Mouse (Mus musculus) Muller cell, postnatal 12 days (primary cell): Measurements from ENCODE around the gene Cdc73.
A peak's percentile ranks its signal among the peaks of the same experiment; 100 is the strongest.
"Not testable (repeated sequence)": the region's sequence is repeated elsewhere in the genome, so short reads cannot be mapped to it uniquely, and the experiment has no call there.

Experiments
- DNase-seq: peaks from one replicate; pipeline ENCODE4 v3.0.0-alpha.2; 2015; ENCODE audit errors: inconsistent ontology term

Cdc73 gene

DNA sequence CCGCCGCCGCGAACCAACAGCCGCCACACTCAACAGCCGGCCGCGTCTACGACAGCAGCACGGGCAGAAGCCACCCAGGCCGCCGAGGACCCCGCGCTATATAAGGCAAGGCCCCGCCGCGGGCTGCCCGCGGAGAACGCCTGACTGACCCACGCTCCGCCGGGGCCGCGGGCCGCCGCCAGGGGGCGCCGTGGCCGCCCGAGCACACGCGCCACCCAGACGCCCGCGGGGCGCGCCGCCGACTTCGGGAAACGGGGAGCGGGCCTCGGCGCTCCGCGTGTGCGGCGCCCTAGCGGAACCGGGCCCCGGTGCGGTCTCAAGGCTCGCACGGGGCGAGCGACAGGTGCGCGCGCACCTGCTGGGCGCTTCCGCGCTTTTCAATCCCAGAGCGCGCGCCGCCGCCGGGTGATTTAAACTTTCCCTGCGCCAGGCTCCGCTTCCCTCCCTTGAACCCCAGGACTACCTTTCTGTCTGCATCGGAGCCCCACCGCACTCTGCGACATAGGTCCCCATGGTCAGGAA is at the start of gene Cdc73:
Gene Cdc73, minus strand, starts transcription at position 153 of the 522 bp plus-strand sequence.
- DNase-seq, result peak; percentile 94

DNA sequence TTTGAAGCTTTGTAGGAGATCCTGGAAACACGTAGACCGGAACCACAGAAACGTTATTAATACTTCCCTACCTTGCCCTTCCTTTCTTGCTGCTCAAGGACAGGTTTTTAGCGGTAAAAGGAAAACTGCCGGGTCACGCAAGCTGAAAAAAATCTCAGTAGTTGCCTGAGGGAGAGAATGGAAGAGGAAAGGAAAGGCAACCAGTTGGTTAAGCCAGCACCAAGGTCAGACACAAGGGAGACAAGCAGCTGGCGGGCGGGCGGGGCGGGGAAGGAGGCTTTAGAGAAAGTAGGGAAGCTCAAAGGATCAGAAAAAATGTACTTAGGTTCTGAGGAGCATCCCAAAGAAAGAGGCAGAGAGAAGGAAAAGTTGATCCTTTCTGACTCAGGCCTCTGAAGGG is 43.2 kb upstream of the Cdc73 start:
- no peak for DNase-seq

DNA sequence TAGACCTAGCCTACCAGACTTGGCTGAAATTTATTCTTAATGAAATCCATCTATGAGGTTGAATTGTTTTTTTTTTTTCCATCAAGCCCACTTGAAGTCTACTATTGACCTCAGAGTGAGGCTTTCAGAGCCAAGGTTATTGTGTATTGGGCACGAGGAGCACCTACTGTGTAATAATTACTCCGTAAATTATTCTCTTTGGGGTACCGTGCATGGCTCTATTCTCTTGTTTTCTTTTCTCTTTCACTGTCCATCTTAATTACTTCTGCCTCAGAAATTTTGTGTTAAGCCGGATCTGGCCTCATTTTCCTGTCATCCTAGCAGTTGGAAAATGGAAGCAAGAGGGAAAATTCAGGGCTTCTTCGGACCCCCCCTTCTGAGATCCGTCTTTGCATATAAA is 39.5 kb upstream of the Cdc73 start:
- DNase-seq, result peak; percentile 5

DNA sequence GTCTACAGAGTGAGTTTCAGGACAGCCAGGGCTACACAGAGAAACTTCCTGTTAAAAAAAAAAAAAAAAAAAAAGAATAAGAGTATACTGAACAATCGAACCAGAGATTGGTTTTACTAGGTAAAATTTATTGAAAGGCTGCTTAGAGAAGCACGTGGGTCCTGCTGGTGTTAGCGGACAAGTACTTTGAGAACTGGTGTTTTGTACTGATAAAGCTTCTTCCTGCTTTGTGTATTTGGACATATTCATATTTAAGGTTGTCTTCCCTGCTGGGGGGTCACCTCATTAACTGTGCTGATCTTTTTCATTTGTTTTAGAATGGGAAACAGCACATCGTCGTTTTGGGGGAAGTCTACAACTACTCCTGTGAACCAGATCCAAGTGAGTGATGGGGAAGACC is 38.6 kb upstream of the Cdc73 start:
- no peak for DNase-seq

DNA sequence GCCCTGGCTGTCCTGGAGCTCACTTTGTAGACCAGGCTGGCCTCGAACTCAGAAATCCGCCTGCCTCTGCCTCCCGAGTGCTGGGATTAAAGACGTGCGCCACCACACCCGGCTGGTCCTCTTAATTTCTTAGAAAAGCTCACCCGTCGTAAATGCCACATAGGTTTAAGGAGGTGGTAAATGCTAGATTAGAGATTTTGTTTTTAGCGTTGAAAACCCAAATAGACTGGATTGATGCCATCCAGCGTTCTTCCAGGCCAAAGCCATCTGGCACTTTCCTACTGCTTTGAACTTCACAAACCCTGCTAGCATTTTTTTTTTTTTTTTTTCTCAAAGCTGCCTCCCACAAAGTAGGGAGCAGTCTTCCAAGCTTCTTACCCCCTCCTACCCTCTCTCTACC is 37.9 kb upstream of the Cdc73 start:
- DNase-seq, result no peak

DNA sequence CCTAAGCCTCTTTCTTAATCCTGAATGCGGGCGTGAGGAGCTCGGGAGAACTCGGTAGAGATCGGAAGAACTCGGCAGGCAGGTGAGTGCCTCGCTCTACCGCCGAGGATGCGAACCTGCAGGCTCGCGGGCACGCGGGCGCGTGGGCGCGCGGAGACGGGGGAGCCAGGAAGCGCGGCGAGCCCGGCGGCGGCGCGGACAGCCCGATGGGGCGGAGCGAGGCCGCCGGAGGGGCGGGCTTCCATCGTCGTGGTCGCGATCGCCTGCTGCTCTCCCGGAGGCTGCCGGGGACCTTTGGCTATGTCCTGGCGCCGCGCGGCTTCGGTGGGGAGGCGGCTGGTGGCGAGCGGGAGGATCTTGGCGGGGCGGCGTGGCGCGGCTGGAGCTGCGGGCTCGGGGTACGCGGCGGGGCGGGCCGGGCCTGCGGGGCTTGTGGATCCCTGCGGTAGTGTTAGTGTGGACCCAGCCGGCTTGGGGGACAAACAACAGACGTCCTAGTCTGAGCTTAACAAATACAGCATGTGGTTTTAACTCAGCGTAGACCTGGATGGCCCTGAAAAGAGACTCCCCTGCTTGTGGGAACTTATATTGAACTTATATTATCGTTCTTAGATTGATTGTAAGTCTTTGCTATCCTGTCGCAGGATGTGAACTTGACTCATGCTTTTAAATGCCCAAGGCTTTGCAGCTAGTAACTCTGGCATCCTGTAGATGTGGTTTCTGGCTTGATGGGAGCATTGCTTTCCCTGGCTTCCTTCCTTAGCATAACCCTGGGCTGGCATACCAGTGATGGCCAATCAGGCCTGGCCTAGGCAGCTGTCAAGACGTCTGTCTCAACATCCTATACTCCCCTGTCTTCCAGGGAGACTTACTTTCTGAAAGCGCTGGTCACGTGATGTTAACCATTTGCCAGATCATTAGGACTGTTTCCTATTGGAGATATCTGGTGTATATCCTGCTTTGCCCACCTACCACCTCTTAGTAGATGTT is 37.0 kb upstream of the Cdc73 start:
- peak; percentile 90 for DNase-seq

DNA sequence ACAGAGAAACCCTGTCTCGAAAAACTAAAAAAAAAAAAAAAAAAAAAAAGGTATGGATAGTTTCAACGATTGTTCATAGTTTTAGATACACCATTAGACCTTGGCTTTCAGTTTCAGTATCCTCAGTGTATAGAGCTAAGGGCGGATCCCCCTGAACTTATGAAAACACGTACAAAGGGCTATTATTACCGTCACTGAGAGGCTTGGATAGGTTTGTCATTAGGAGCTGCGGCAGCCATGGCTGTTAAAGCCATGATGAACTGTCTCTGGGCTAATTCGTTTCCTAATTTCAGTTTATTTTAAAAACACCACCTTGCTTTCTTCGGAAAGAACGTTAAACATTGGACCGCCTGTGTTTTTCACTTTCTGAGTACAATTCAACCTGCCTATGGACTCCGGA is 36.1 kb upstream of the Cdc73 start:
- DNase-seq, result peak; percentile 5

DNA sequence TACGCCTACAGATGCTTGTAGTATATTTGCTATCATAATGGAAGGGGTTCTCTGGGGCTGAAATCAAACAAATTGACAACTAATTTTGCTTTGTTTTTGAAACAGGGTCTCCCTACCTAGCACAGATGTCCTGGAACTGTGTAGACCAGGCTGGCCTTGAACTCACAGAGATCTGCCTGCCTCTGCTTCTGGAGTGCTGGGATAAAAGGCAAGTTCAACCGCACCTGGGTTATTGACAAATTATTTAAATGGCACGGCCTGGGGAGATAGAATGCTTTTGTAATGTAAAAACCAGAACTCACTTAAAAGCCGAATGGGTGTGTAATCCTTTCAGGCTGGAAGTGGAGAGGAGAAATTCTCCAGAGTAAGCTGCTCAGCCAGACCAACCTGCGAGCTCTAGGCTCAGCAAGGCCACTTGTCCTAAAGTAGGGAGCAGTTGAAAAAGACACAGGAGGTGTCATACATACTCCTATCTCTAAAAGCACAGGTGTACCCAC is 31.3 kb upstream of the Cdc73 start:
- DNase-seq, result no peak

DNA sequence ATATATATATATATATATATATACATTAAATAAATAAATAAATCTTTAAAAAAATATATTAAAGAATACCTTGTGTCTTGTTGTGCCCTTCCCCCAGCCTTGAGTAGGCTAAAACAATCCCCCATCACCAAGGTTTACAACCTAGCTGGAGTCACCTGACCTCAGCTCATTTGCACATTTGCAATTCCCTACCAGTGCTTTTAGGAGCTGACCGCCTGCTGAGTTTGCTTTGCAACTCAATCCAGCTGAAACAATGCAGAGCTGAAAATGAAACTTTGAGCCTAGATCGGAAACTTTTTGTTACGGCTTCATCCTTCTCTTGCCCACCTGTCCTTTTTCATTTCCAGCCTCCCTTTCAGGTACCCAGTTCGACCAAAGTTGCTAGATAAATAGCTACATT is 29.0 kb upstream of the Cdc73 start:
- no peak for DNase-seq

DNA sequence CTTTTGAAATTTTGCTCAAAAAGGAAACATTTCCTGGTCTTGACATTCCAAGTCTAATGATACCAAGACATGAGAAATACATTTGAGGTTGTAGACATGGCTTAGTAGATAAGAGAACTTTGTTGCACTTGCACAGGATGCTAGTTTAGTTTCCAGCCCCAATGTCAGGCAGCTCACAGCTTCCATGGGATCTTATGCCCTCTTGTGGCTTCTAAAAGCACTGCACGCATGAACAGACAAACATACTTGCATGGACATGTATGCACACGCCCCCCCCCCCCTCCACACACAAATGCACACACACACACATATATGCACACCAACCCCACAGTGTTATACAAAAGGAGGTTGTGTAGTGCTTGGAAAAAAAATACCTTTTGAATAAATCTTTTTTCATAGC is 28.2 kb upstream of the Cdc73 start:
- DNase-seq, result peak; percentile 6

DNA sequence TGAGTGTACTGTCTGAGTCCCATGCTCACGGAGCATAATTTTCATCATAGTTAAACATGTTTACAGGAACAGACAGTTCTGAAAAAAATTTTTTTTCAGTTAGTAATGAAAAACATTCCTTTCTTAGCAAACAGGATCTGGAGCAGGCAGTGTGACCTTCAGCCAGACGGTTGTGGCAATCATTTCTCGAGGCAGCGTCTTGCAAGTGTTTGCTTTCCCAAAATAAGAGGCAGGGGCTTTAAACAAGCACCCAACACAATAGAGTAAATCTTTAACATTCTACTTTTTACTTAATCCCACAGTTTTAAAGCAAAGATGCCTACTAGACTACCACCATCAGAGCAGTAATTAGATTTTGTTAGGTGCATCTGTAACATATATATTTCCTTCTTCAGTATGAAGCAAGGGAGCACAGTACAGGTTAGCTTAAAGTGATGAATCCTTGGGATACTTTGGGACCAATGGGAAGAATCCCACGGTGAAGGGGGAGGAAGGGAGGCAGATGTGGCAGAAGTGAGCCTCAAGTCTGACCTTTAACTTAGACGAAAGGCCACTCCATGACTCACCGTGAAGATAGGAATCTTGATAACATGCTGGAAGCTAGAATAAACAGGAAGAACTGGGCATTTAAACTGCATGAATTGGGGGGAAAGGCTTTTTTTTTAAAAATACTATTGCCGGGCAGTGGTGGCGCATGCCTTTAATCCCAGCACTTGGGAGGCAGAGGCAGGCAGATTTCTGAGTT is 25.2 kb upstream of the Cdc73 start:
- DNase-seq, result no peak

DNA sequence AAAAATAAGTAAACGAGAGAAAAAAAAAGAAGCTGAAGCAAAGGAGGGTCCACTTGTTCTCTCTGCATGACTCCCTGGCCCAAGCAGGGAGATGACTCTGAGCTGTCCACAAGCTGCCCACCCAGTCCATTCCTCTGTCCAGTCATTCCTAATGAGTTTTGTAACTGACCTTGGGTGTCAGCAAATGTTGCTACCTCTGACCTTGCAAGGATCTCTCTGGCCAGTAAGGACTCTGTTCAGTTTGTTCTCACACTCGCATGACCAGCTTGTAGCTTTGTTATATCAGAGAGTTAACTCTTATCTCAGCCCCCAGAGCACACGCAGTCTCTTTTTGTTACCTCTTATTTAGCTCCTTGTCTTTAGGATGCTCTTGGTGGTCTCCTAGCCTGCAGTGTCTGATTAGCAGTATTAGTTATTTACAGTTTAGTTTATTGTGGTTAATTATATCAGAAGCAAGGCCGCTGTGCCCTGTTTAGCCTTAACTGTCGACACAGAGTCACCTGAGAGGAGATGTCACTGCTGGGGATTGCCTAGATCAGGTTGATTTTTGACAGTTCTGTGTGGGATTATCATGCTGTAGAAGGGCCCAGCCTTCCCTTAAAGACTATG is 21.9 kb upstream of the Cdc73 start:
- no peak for DNase-seq

DNA sequence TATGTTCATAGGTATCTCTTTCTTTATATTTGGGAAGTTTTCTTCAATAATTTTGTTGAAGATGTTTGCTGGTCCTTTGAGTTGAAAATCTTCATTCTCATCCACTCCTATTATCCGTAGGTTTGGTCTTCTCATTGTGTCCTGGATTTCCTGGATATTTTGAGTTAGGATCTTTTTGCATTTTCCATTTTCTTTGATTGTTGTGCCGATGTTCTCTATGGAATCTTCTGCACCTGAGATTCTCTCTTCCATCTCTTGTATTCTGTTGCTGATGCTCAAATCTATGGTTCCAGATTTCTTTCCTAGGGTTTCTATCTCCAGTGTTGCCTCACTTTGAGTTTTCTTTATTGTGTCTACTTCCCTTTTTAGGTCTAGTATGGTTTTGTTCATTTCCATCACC is 13.3 kb upstream of the Cdc73 start, which contains the start of gene Glrx2:
Gene Glrx2, plus strand, starts transcription at position 301 of the 400 bp plus-strand sequence.
- not testable (repeated sequence) for DNase-seq

DNA sequence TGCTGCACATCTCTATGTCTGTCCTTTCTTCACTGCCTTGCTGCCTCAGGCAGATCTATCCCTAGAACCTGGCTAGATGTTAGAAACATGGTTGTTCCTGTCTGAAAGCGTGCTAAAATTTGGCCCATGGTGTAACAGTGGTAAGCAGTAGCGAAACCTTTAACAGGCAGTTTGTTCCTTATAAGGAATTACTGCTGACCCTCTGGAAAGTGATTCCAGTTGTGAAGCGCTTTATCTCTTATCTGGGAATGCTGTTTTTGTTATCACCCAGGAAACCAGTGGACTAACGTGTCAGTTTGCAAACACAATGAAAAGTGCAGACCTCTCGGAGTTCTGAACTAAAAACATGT is 7.9 kb upstream of the Cdc73 start:
- DNase-seq, result no peak

DNA sequence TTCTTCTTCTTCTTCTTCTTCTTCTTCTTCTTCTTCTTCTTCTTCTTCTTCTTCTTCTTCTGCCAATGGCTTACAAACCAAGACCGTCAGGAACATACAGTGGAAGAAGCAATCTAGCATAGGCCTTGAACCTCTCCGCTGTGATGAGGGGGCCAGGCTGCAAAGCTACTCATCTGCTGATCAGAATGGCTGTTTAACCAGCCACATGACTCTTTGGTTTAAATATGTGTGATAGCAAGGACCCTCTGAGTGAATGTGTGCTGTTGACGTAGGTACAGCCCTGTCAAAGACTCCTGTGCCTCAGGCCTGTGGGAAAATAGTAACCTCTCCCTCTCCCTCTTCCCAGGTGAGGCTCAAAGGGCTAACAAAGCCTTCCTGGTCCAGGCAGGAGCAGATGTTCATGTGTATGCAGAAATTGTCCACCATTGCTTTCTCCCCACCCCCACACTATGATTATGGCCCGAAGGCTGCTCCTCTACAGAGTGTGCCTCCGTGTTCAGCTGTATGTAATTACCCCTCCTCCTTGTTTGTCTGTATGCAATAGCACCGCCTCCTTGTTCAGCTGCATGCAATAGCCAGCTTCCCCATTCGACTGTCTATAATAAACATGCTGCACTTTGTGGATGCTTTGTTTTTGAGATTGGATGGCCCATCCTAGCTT is 7.4 kb upstream of the Cdc73 start:
- DNase-seq, result no peak

DNA sequence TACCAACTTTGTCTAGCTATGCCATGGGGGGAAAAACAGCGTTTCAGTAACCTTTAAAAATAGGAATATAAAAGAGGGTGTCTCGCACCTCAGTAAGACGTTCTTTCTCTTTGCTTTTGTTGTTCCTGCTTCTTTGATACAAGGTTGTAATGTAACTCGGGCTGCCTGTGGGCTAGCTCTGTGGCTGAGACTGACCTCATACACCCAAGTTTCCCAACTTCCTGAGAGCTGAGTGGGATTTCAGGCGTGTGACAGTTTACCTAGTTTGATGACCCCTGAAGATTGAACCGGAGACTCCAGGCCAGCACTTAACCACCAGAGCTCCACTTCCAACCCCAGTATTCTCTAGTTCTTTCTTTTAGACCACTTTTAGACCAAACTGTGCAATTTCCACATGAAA is 5.7 kb upstream of the Cdc73 start:
- no peak for DNase-seq

DNA sequence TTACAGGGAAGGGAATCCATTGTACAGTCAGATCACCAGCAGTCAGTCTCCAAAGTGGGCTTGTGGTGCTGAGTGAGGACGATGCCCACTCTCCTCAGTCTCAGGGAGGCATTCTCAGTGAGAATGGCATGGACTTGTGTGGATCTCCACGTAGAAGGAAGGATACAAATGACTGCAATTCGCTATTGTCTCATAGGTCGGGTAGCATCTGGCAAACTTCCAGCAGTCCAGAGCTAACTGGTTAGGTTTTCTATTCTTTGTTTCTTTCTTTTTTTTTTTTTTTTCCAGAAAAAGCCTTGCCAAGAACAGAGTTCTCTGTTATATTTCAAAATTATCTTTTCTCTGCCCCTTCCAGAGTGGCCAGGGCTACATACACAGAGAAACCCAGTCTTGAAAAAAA is 4.3 kb upstream of the Cdc73 start:
- no peak for DNase-seq

DNA sequence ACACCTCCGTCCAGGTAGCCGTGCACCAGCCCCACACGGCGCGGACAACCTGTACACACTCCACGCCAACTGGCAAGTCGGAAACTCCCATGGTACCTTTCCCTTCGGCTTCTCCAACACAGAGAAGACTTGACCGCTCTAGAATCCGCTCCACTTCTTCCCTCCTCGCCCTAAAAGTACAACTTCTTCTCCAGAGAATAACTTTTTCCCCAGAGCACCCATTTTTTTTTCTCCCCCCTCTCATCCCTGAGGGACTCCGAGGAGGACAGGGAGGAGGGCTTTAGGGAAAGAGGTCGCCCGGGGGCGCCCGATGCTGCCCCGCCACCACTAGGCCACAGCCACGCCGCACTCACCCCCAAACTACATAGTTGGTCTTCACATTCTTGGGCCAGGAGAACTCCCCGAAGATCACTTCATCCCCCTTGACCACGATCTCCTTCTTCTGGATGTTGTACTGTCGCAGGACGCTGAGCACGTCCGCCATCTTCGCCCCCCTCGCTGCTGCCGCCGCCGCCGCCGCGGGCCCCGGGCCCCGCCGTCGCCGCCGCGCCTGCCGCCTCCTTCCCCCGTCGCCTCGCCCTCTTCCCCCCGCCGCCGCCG is 452 bp downstream of the Cdc73 start:
- peak; percentile 59 for DNase-seq

DNA sequence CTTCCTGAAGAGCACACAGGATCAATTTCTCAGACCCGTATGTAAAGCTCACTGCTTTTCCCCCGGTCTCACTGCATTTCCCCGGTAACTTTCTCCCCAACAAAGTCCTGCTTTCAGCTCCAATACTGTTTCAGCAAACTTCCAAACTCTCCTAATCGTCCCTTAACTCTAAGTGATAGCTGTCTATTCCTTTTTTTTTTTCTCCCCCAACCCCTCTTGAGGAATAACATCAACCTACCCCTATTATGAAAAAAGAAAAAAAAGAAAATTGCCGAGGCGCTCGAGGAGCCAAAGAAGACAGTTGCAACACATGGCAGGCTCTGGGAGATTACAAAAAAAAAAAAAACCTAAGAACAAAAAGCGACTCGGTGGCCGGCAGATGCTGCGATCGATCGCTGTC is 957 bp downstream of the Cdc73 start:
- no peak for DNase-seq

DNA sequence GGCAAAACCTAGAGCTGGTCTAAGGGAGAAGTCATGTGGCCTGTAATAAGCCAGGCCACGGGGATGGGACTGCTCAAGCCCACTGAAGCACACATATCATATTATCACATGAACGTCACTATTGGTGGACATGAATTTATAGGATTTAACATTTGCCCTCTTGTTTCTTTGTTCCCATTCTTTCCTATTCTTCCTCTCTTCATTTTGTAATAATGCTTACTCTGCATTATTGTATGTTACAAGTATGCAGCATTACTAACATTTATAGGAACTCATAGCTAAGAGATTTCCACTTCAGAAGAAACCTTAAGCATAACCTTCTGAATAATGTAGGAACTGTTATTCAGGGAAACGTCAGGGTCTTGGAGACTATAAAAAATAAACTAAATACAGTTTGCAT is 17.8 kb downstream of the Cdc73 start:
- DNase-seq, result no peak

DNA sequence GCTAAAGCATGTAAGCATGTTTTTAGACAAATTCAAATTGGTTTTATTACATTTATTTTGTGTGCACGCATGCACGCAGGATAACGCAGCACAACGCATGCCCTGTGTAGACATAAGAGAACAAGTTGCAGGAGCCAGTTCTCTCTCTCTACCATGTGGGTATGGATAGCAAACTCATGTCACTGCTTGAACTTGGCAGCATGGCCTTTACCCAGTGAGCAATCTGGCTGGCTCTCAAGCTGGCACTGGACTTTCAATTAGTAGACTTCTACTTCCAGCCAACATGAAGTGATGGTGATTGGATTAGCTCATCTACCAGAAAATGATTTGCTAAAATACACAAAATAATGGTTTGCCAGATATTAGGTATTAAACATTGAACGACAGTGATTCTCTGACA is 21.6 kb downstream of the Cdc73 start:
- peak; percentile 66 for DNase-seq
